Mouse (Mus musculus) stomach, embryonic 14.5 days (tissue): ENCODE measurements around the gene Kmt2a. TPM values are rescaled to one million over a fixed set of nuclear protein-coding genes. Genes with fewer than 3 reads are reported as not detected.

Experiments
- ATAC-seq: fragments of 200-750 bp; cut with Nextera tagmentation; 2 replicates; pipeline ENCODE4 v1.8.0; 2017; ENCODE audit warnings: low read depth, moderate TSS enrichment; ENCODE audit not compliant: insufficient number of reproducible peaks, insufficient read depth, low FRiP score
- H3K27ac ChIP-seq: fragments of 300-500 bp; sonication (generic); 2 replicates; pipeline ENCODE4 v1.5.1; 2014; ENCODE audit warnings: mild to moderate bottlenecking, low read length, moderate library complexity, mixed read lengths
- H3K27me3 ChIP-seq: fragments of 300-500 bp; sonication (generic); 2 replicates; pipeline ENCODE4 v1.6.1; 2014; ENCODE audit warnings: low read length, control low read depth, mixed read lengths; ENCODE audit not compliant: control insufficient read depth, insufficient read depth
- H3K36me3 ChIP-seq: fragments of 300-500 bp; sonication (generic); 2 replicates; pipeline ENCODE4 v1.6.1; 2014; ENCODE audit warnings: mild to moderate bottlenecking, control low read depth, low read length, moderate library complexity, mixed read lengths; ENCODE audit not compliant: control insufficient read depth, insufficient read depth
- H3K4me1 ChIP-seq: fragments of 300-500 bp; sonication (generic); 2 replicates; pipeline ENCODE4 v1.6.1; 2014; ENCODE audit warnings: low read length, control low read depth, mixed read lengths; ENCODE audit not compliant: control insufficient read depth, insufficient read depth
- H3K4me2 ChIP-seq: fragments of 300-500 bp; sonication (generic); replicated peaks from 2 replicates; pipeline ENCODE4 v1.6.1; 2014; ENCODE audit warnings: low read depth, low read length, control low read depth
- H3K4me3 ChIP-seq: fragments of 300-500 bp; sonication (generic); 2 replicates; pipeline ENCODE4 v1.5.1; 2014; ENCODE audit warnings: low read depth, low read length, control low read depth
- H3K9ac ChIP-seq: fragments of 300-500 bp; sonication (generic); replicated peaks from 2 replicates; pipeline ENCODE4 v1.6.1; 2014; ENCODE audit warnings: low read depth, mild to moderate bottlenecking, control low read depth, low read length, moderate library complexity, mixed read lengths
- H3K9me3 ChIP-seq: fragments of 300-500 bp; sonication (generic); 2 replicates; pipeline ENCODE4 v1.6.1; 2016; ENCODE audit warnings: low read depth, low read length, control low read depth; ENCODE audit not compliant: control insufficient read depth
- WGBS: fragments of 180-500 bp; shearing (Covaris S2); extraction: QIAGEN DNeasy Blood & Tissue Kit; methylation state at CpG from one replicate; pipeline ENCODE4 v1.1.7; 2014; 5-methylcytosine and 5-hydroxymethylcytosine counted together
- polyA plus RNA-seq: library from polyadenylated mRNA; unstranded; fragments of >200 nt; fragmentation: Nextera tagmentation; extraction: Ambion mirVana; gene quantifications from 2 replicates; pipeline ENCODE4 v1.2.1, GENCODE M21; 2014

The Kmt2a gene
- polyA plus RNA-seq, 1 experiment from 2014 or later, result 15.9 TPM

- Histone ChIP-seq H3K4me3 (no peak overlapping the region), H3K27ac (no peak overlapping the region), H3K36me3 (no peaks in the 10 kb centered on the region; the same call in 1 of the 2 replicates), H3K4me2 (no peak overlapping the region), H3K9ac (no peak overlapping the region), H3K27me3 (no peaks in the 10 kb centered on the region), H3K4me1 (no peaks in the 10 kb centered on the region), H3K9me3 (no peaks in the 10 kb centered on the region)
- no peak for ATAC-seq
- 71% methylated on average over 4 of the region's 4 CpGs for WGBS
Observed at GRCm38 (mm10) chr9:44905620-44906019, 24.5 kb upstream of the Kmt2a start.

- no peak overlapping the region for H3K27ac ChIP-seq
Observed at GRCm38 (mm10) chr9:44904964-44905363, 23.9 kb upstream of the Kmt2a start.

GRCm38 (mm10) chr9:44903856-44904255 lies 22.8 kb upstream of the Kmt2a start:
- H3K4me2 ChIP-seq, result no peak overlapping the region
- no peak overlapping the region for H3K27ac ChIP-seq
- 77% methylated on average over 4 of the region's 4 CpGs for WGBS
- no peaks in the 10 kb centered on the region for H3K4me1 ChIP-seq
- no peaks in the 10 kb centered on the region for H3K9me3 ChIP-seq
- no peak for ATAC-seq
- H3K36me3 ChIP-seq, result no peaks in the 10 kb centered on the region
- no peaks in the 10 kb centered on the region for H3K27me3 ChIP-seq
- H3K4me3 ChIP-seq, result no peak overlapping the region
- no peak overlapping the region for H3K9ac ChIP-seq

More at GRCm38 (mm10) chr9:44904964-44905363, 23.9 kb upstream of the Kmt2a start:
- H3K4me3 ChIP-seq, result no peak overlapping the region
- no peaks in the 10 kb centered on the region; the same call in 1 of the 2 replicates for H3K36me3 ChIP-seq
- no peak for ATAC-seq
- no peaks in the 10 kb centered on the region for H3K4me1 ChIP-seq
- H3K9me3 ChIP-seq, result no peaks in the 10 kb centered on the region
- H3K9ac ChIP-seq, result no peak overlapping the region
- no peak overlapping the region for H3K4me2 ChIP-seq
- 62% methylated on average over 5 of the region's 5 CpGs for WGBS
- H3K27me3 ChIP-seq, result no peaks in the 10 kb centered on the region

GRCm38 (mm10) chr9:44900402-44900801 lies 19.3 kb upstream of the Kmt2a start:
- Histone ChIP-seq H3K27me3 (no peaks in the 10 kb centered on the region), H3K27ac (no peak overlapping the region), H3K9ac (no peak overlapping the region), H3K9me3 (no peaks in the 10 kb centered on the region), H3K36me3 (no peaks in the 10 kb centered on the region), H3K4me1 (no peaks in the 10 kb centered on the region), H3K4me2 (no peak overlapping the region), H3K4me3 (no peak overlapping the region)
- WGBS, result 58% methylated on average over 4 of the region's 4 CpGs
- ATAC-seq, result no peak

GRCm38 (mm10) chr9:44899716-44900115 lies 18.6 kb upstream of the Kmt2a start:
- WGBS, result 73% methylated on average over 3 of the region's 3 CpGs

GRCm38 (mm10) chr9:44897024-44897423 lies 15.9 kb upstream of the Kmt2a start:
- Histone ChIP-seq H3K36me3 (no peaks in the 10 kb centered on the region), H3K4me2 (no peak overlapping the region), H3K9me3 (no peaks in the 10 kb centered on the region), H3K27me3 (no peaks in the 10 kb centered on the region), H3K4me1 (no peaks in the 10 kb centered on the region), H3K4me3 (no peak overlapping the region), H3K27ac (no peak overlapping the region), H3K9ac (no peak overlapping the region)
- no peak for ATAC-seq
- 51% methylated on average over 4 of the region's 4 CpGs for WGBS

More at GRCm38 (mm10) chr9:44899716-44900115, 18.6 kb upstream of the Kmt2a start:
- Histone ChIP-seq H3K36me3 (no peaks in the 10 kb centered on the region), H3K4me1 (no peaks in the 10 kb centered on the region), H3K4me2 (no peak overlapping the region), H3K27me3 (no peaks in the 10 kb centered on the region), H3K4me3 (no peak overlapping the region), H3K9me3 (no peaks in the 10 kb centered on the region), H3K27ac (no peak overlapping the region), H3K9ac (no peak overlapping the region)
- ATAC-seq, result no peak

- no peak for ATAC-seq
- H3K27me3 ChIP-seq, result no peaks in the 10 kb centered on the region
- no peaks in the 10 kb centered on the region for H3K4me1 ChIP-seq
- H3K27ac ChIP-seq, result no peak overlapping the region
- WGBS, result 55% methylated on average over 3 of the region's 3 CpGs
- H3K36me3 ChIP-seq, result no peaks in the 10 kb centered on the region
- H3K4me2 ChIP-seq, result no peak overlapping the region
- no peak overlapping the region for H3K9ac ChIP-seq
- H3K9me3 ChIP-seq, result no peaks in the 10 kb centered on the region
- H3K4me3 ChIP-seq, result no peak overlapping the region
Observed at GRCm38 (mm10) chr9:44892664-44893063, 11.6 kb upstream of the Kmt2a start.

- H3K36me3 ChIP-seq, result no peaks in the 10 kb centered on the region
- no peaks in the 10 kb centered on the region for H3K9me3 ChIP-seq
- H3K27me3 ChIP-seq, result no peaks in the 10 kb centered on the region
- no peak overlapping the region for H3K4me2 ChIP-seq
- H3K9ac ChIP-seq, result no peak overlapping the region
- H3K27ac ChIP-seq, result no peak overlapping the region
- WGBS, result 79% methylated on average over 6 of the region's 6 CpGs
- H3K4me1 ChIP-seq, result no peaks in the 10 kb centered on the region
- no peak overlapping the region for H3K4me3 ChIP-seq
- ATAC-seq, result no peak
Observed at GRCm38 (mm10) chr9:44891210-44891609, 10.1 kb upstream of the Kmt2a start.

- no peak overlapping the region for H3K4me3 ChIP-seq
- ATAC-seq, result no peak
- H3K36me3 ChIP-seq, result no peaks in the 10 kb centered on the region
- no peak overlapping the region for H3K4me2 ChIP-seq
- H3K27me3 ChIP-seq, result no peaks in the 10 kb centered on the region
- 50% methylated on average over 2 of the region's 2 CpGs for WGBS
- no peak overlapping the region for H3K27ac ChIP-seq
- no peaks in the 10 kb centered on the region for H3K9me3 ChIP-seq
- no peaks in the 10 kb centered on the region for H3K4me1 ChIP-seq
- H3K9ac ChIP-seq, result no peak overlapping the region
Observed at GRCm38 (mm10) chr9:44890122-44890521, 9.0 kb upstream of the Kmt2a start.
